Mouse (Mus musculus): Measurements from ENCODE around the gene Oca2. TPM values are rescaled to one million over a fixed set of nuclear protein-coding genes. Genes with fewer than 3 reads are reported as not detected.

Oca2 gene
- polyA plus RNA-seq, 2 experiments, result not detected

GRCm38 (mm10) chr7:56421946-56422345 is 182.4 kb downstream of the Oca2 start:
- H3K36me3 ChIP-seq (ENCODE audit: control insufficient read depth, insufficient read depth, low read length), result no peaks in the 10 kb centered on the region
- DNase-seq (ENCODE audit: low spot score), result no peak
- 73% methylated on average over 2 of the region's 2 CpGs for WGBS

GRCm38 (mm10) chr7:56423548-56423947 is 184.0 kb downstream of the Oca2 start:
- ATAC-seq (ENCODE audit: low FRiP score, low read depth), result peak; percentile 61
- no peak for TF ChIP-seq POLR2A (IDR thresholded peaks at IDR 0.05; ENCODE audit: borderline replicate concordance, extremely low read depth, insufficient read depth, insufficient read length)
- no peak overlapping the region for H3K27ac ChIP-seq (replicated peaks; ENCODE audit: low read depth, low read length)

More at GRCm38 (mm10) chr7:56421946-56422345, 182.4 kb downstream of the Oca2 start:
- Histone ChIP-seq H3K9ac (ENCODE audit: low read depth, low read length, severe bottlenecking) (no peak overlapping the region), H3K27ac (replicated peaks; ENCODE audit: low read depth, low read length) (no peak overlapping the region), H3K4me1 (ENCODE audit: control insufficient read depth, insufficient read depth, low read length) (peaks cover 7% of the 10 kb centered on the region; the same call in 1 of the 2 replicates), H3K4me2 (replicated peaks; ENCODE audit: low read depth, low read length, severe bottlenecking) (no peak overlapping the region), H3K4me3 (replicated peaks; ENCODE audit: low read length) (no peak overlapping the region), H3K9me3 (ENCODE audit: control insufficient read depth, low read length) (no peaks in the 10 kb centered on the region), H3K27me3 (ENCODE audit: control insufficient read depth, insufficient read depth, low read length) (no peaks in the 10 kb centered on the region)
- TF ChIP-seq POLR2A (IDR thresholded peaks at IDR 0.05; ENCODE audit: borderline replicate concordance, extremely low read depth, insufficient read depth, insufficient read length), result no peak
- ATAC-seq (ENCODE audit: low FRiP score, low read depth), result no peak

GRCm38 (mm10) chr7:56460814-56461520 is 221.4 kb downstream of the Oca2 start:
- 77% methylated on average over 4 of the region's 4 CpGs for WGBS
- ATAC-seq (ENCODE audit: low FRiP score, low read depth) (no peak), DNase-seq (ENCODE audit: low spot score) (no peak)
- no peak overlapping the region for H3K27ac ChIP-seq (replicated peaks; ENCODE audit: low read depth, low read length)
- no peaks in the 10 kb centered on the region for H3K9me3 ChIP-seq (ENCODE audit: control insufficient read depth, low read length)
- no peaks in the 10 kb centered on the region for H3K4me1 ChIP-seq (ENCODE audit: control insufficient read depth, insufficient read depth, low read length)
- no peaks in the 10 kb centered on the region for H3K27me3 ChIP-seq (ENCODE audit: control insufficient read depth, insufficient read depth, low read length)
- no peak overlapping the region for H3K9ac ChIP-seq (ENCODE audit: low read depth, low read length, severe bottlenecking)
- H3K4me3 ChIP-seq (replicated peaks; ENCODE audit: low read length), result no peak overlapping the region
- no peak overlapping the region for H3K4me2 ChIP-seq (replicated peaks; ENCODE audit: low read depth, low read length, severe bottlenecking)
- no peaks in the 10 kb centered on the region for H3K36me3 ChIP-seq (ENCODE audit: control insufficient read depth, insufficient read depth, low read length)
- TF ChIP-seq POLR2A (IDR thresholded peaks at IDR 0.05; ENCODE audit: borderline replicate concordance, extremely low read depth, insufficient read depth, insufficient read length), result no peak

More at GRCm38 (mm10) chr7:56423548-56423947, 184.0 kb downstream of the Oca2 start:
- Histone ChIP-seq H3K27me3 (ENCODE audit: control insufficient read depth, insufficient read depth, low read length) (no peaks in the 10 kb centered on the region), H3K4me3 (replicated peaks; ENCODE audit: low read length) (no peak overlapping the region), H3K9me3 (ENCODE audit: control insufficient read depth, low read length) (no peaks in the 10 kb centered on the region), H3K9ac (ENCODE audit: low read depth, low read length, severe bottlenecking) (no peak overlapping the region), H3K36me3 (ENCODE audit: control insufficient read depth, insufficient read depth, low read length) (no peaks in the 10 kb centered on the region), H3K4me1 (ENCODE audit: control insufficient read depth, insufficient read depth, low read length) (peaks cover 7% of the 10 kb centered on the region; the same call in 1 of the 2 replicates), H3K4me2 (replicated peaks; ENCODE audit: low read depth, low read length, severe bottlenecking) (no peak overlapping the region)
- peak; percentile 28 for DNase-seq (ENCODE audit: low spot score)
- 72% methylated on average over 2 of the region's 2 CpGs for WGBS

GRCm38 (mm10) chr7:56498242-56498641 is 258.7 kb downstream of the Oca2 start:
- Histone ChIP-seq H3K4me3 (replicated peaks; ENCODE audit: low read length) (no peak overlapping the region), H3K36me3 (ENCODE audit: control insufficient read depth, insufficient read depth, low read length) (no peaks in the 10 kb centered on the region), H3K4me2 (replicated peaks; ENCODE audit: low read depth, low read length, severe bottlenecking) (no peak overlapping the region), H3K9ac (ENCODE audit: low read depth, low read length, severe bottlenecking) (no peak overlapping the region), H3K27me3 (ENCODE audit: control insufficient read depth, insufficient read depth, low read length) (no peaks in the 10 kb centered on the region), H3K27ac (replicated peaks; ENCODE audit: low read depth, low read length) (no peak overlapping the region), H3K9me3 (ENCODE audit: control insufficient read depth, low read length) (no peaks in the 10 kb centered on the region), H3K4me1 (ENCODE audit: control insufficient read depth, insufficient read depth, low read length) (0 out of 2 replicates have a peak, but pooled peaks cover 3% of the 10 kb centered on the region)
- DNase-seq (ENCODE audit: low spot score) (peak; percentile 18), ATAC-seq (ENCODE audit: low FRiP score, low read depth) (peak; percentile 61; the same call in 1 of the 2 replicates)
- 48% methylated on average over 2 of the region's 2 CpGs for WGBS
- TF ChIP-seq POLR2A (IDR thresholded peaks at IDR 0.05; ENCODE audit: borderline replicate concordance, extremely low read depth, insufficient read depth, insufficient read length), result no peak

- Histone ChIP-seq H3K9me3 (ENCODE audit: control insufficient read depth, low read length) (no peaks in the 10 kb centered on the region), H3K4me1 (ENCODE audit: control insufficient read depth, insufficient read depth, low read length) (0 out of 2 replicates have a peak, but pooled peaks cover 3% of the 10 kb centered on the region), H3K4me2 (replicated peaks; ENCODE audit: low read depth, low read length, severe bottlenecking) (no peak overlapping the region), H3K36me3 (ENCODE audit: control insufficient read depth, insufficient read depth, low read length) (no peaks in the 10 kb centered on the region), H3K9ac (ENCODE audit: low read depth, low read length, severe bottlenecking) (no peak overlapping the region), H3K27ac (replicated peaks; ENCODE audit: low read depth, low read length) (no peak overlapping the region), H3K4me3 (replicated peaks; ENCODE audit: low read length) (no peak overlapping the region), H3K27me3 (ENCODE audit: control insufficient read depth, insufficient read depth, low read length) (no peaks in the 10 kb centered on the region)
- ATAC-seq (ENCODE audit: low FRiP score, low read depth) (peak; percentile 43), DNase-seq (ENCODE audit: low spot score) (peak; percentile 62)
- 32% methylated on average over 2 of the region's 2 CpGs for WGBS
- no peak for TF ChIP-seq POLR2A (IDR thresholded peaks at IDR 0.05; ENCODE audit: borderline replicate concordance, extremely low read depth, insufficient read depth, insufficient read length)
These were observed 259.8 kb downstream of the Oca2 start for GRCm38 (mm10) chr7:56499319-56499718.
